Mouse (Mus musculus) midbrain, postnatal 0 days (tissue): ENCODE measurements around the gene Neto2. TPM values are rescaled to one million over a fixed set of nuclear protein-coding genes. Genes with fewer than 3 reads are reported as not detected.

Source experiments
- ATAC-seq: fragments of 200-750 bp; cut with Nextera tagmentation; 2 replicates; pipeline ENCODE4 v1.8.0; 2017; ENCODE audit warnings: moderate number of reproducible peaks, mild to moderate bottlenecking, moderate TSS enrichment, moderate library complexity; ENCODE audit not compliant: low FRiP score
- DNase-seq: peaks from one replicate; pipeline ENCODE4 v3.0.0-alpha.2; 2015; ENCODE audit warnings: low spot score
- H3K27ac ChIP-seq: fragments of 300-500 bp; sonication (generic); 2 replicates; pipeline ENCODE4 v1.5.1; 2014; ENCODE audit warnings: low read depth, mild to moderate bottlenecking, low read length, mixed read lengths
- H3K27me3 ChIP-seq: fragments of 300-500 bp; sonication (generic); 2 replicates; pipeline ENCODE4 v1.6.1; 2014; ENCODE audit warnings: low read length, control low read depth, mixed read lengths; ENCODE audit not compliant: insufficient read depth
- H3K36me3 ChIP-seq: fragments of 300-500 bp; sonication (generic); 2 replicates; pipeline ENCODE4 v1.6.1; 2014; ENCODE audit warnings: low read length, control low read depth, mixed read lengths; ENCODE audit not compliant: insufficient read depth
- H3K4me1 ChIP-seq: fragments of 300-500 bp; sonication (generic); 2 replicates; pipeline ENCODE4 v1.6.1; 2014; ENCODE audit warnings: mild to moderate bottlenecking, control low read depth, antibody characterized with exemption, low read length, mixed read lengths; ENCODE audit not compliant: insufficient read depth
- H3K4me2 ChIP-seq: fragments of 300-500 bp; sonication (generic); 2 replicates; pipeline ENCODE4 v1.6.1; 2014; ENCODE audit warnings: low read depth, mild to moderate bottlenecking, low read length, mixed read lengths; ENCODE audit not compliant: poor library complexity, severe bottlenecking
- H3K4me3 ChIP-seq: fragments of 300-500 bp; sonication (generic); 2 replicates; pipeline ENCODE4 v1.5.1; 2014; ENCODE audit warnings: low read depth, mild to moderate bottlenecking, low read length, moderate library complexity
- H3K9ac ChIP-seq: fragments of 300-500 bp; sonication (generic); replicated peaks from 2 replicates; pipeline ENCODE4 v1.6.1; 2014; ENCODE audit warnings: mild to moderate bottlenecking, low read length, moderate library complexity, mixed read lengths; ENCODE audit not compliant: poor library complexity, severe bottlenecking
- H3K9me3 ChIP-seq: fragments of 300-500 bp; sonication (generic); 2 replicates; pipeline ENCODE4 v1.6.1; 2016; ENCODE audit warnings: low read length, control low read depth
- CTCF ChIP-seq: IDR thresholded peaks from 2 replicates; pipeline ENCODE4 v1.5.1; 2016; ENCODE audit warnings: antibody characterized with exemption, mild to moderate bottlenecking
- WGBS: fragments of 180-500 bp; shearing (Covaris S2); extraction: QIAGEN DNeasy Blood & Tissue Kit; methylation state at CpG from one replicate; pipeline ENCODE4 v1.1.7; 2014; 5-methylcytosine and 5-hydroxymethylcytosine counted together
- microRNA-seq: library from miRNA; unstranded; fragments of <30 nt; microRNA quantifications from one replicate; pipeline ENCODE4, GENCODE M21; 2016; ENCODE audit warnings: borderline number of aligned reads
- polyA plus RNA-seq: library from polyadenylated mRNA; unstranded; fragments of >200 nt; fragmentation: Nextera tagmentation; extraction: Ambion mirVana; gene quantifications from 2 replicates; pipeline ENCODE4 v1.2.1, GENCODE M21; 2015
- total RNA-seq: library from RNA; depleted of rRNA; stranded (reverse); fragments of >200 nt; gene quantifications from 2 replicates; pipeline ENCODE4 v1.2.3, GENCODE M21; 2014; rRNA removed

Gene Neto2
- total and polyA plus RNA-seq, 2 experiments from 2014 or later = 46.5 to 106 TPM

DNA sequence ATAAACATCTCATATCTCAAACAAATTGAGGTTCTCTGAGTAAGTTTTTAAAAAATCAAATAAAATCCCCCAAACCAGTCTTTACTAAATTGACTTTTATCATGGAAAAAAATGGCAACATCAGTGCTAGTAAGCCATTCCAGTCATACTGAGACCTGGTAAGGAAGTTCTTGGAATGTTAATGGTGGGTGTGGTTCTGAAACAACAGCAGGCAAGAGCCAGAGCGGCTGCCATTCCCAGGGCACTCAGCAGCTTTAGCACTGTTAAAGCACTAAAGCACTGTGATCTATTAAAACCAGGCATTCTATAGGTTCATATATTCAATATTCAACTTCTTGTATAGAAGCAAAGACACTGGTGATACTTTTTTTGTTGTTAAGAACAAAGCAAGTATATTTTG, 110.5 kb downstream of the Neto2 start:
- H3K36me3 ChIP-seq = no peaks in the 10 kb centered on the region
- no peak for DNase-seq
- H3K4me1 ChIP-seq = no peaks in the 10 kb centered on the region
- H3K9me3 ChIP-seq = no peaks in the 10 kb centered on the region
- 79% methylated on average over 1 of the region's 1 CpGs for WGBS
- no peak overlapping the region for H3K4me3 ChIP-seq
- no peak overlapping the region for H3K27ac ChIP-seq
- no peak overlapping the region for H3K4me2 ChIP-seq
- no peak for ATAC-seq
- H3K27me3 ChIP-seq = no peaks in the 10 kb centered on the region
- no peak for TF ChIP-seq CTCF
- no peak overlapping the region for H3K9ac ChIP-seq

DNA sequence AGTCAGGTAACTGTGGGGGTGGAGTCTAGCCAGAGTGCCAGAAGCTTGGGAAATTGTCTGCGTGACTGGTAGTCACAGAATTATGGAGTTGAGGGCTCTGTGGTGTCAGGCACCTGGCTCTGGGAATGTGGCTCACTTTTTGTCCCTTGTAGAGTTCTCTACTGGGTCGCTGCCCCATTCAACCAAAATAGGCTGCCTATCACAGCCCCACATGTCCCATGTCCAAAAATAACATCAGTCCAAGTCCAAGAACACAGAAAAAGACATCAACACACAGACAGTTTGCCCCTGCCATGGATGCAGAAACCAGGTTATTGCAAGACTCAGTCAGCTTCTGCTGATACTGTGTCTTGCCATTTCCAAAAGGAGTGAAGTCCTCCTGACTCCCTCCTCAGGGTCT, 112.1 kb downstream of the Neto2 start:
- no peak overlapping the region for H3K9ac ChIP-seq
- H3K36me3 ChIP-seq = no peaks in the 10 kb centered on the region
- H3K4me3 ChIP-seq = no peak overlapping the region
- no peak overlapping the region for H3K4me2 ChIP-seq
- ATAC-seq (no peak), DNase-seq (no peak)
- no peak for TF ChIP-seq CTCF
- WGBS = 81% methylated on average over 2 of the region's 2 CpGs
- no peaks in the 10 kb centered on the region for H3K27me3 ChIP-seq
- H3K27ac ChIP-seq = no peak overlapping the region
- H3K4me1 ChIP-seq = no peaks in the 10 kb centered on the region
- no peaks in the 10 kb centered on the region for H3K9me3 ChIP-seq

Small RNA genes within 50 kb of the gene (microRNA-seq; reads per million reads assigned to microRNA genes)
- gene Mir8109 = not detected

Other genes with a start within 250 kb of the Neto2 start
- gene Gpt2, start 208.3 kb downstream of the Neto2 start, total RNA-seq = 64.6 and 69.4 TPM in 2 replicates
- gene Gpt2, start 208.3 kb downstream of the Neto2 start, polyA plus RNA-seq = 29.2 and 30.0 TPM in 2 replicates
- 66.9 and 82.0 TPM in 2 replicates for gene Dnaja2, start 145.6 kb downstream of the Neto2 start, total RNA-seq
- 145 and 152 TPM in 2 replicates for gene Dnaja2, start 145.6 kb downstream of the Neto2 start, polyA plus RNA-seq
- gene Itfg1, start 140.0 kb upstream of the Neto2 start, total RNA-seq = 258 and 286 TPM in 2 replicates
- gene Itfg1, start 140.0 kb upstream of the Neto2 start, polyA plus RNA-seq = 226 and 227 TPM in 2 replicates
- 32.3 and 37.2 TPM in 2 replicates for gene Phkb, start 140.0 kb upstream of the Neto2 start, total RNA-seq
- gene Phkb, start 140.0 kb upstream of the Neto2 start, polyA plus RNA-seq = 20.1 and 22.2 TPM in 2 replicates